Mouse (Mus musculus): ENCODE measurements around the gene Uchl4. TPM values are rescaled to one million over a fixed set of nuclear protein-coding genes. Genes with fewer than 3 reads are reported as not detected.

Gene Uchl4
- polyA plus RNA-seq, 1 experiment from 2014 or later, result 2.8 TPM

DNA sequence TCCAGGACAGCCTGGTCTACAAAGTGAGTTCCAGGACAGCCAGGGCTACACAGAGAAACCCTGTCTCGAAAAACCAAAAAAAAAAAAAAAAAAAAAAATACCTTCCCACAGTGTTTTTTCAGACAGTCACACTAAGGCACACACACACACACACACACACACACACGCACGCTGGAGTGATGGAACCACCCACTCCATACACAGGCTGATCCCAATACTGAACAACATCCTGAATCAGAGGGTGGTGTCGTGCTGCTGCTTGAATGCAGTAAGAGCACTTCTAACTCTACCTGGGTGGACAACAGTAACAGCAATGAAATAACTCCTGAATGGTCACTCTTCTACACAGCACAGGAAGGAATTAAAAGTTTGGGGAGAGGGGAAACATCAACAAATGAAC is 13.5 kb upstream of the Uchl4 start:
- WGBS, result 80% methylated on average over 4 of the region's 4 CpGs
- no peak for ATAC-seq (ENCODE audit: insufficient read depth, low FRiP score)
- H3K27ac ChIP-seq (ENCODE audit: low read length), result no peak overlapping the region

DNA sequence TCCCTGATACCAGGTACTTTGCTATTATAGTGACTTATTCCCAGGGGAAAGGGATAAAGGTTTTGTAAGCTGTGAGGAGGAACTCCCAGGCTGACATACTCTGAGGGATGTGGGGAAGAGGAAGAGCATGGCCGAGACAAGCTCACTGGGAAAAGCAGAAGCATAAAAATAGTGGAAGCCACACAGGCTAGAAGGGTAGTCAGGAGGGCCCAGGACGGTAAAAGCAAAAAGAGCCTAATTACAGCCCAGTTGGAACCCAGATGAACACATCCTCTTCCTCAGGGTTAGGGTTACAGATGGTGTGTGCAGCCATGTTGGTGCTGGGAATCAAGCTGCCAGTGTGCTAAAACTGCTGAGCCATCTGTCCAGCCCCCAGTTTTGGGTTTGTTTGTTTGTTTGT is 12.9 kb upstream of the Uchl4 start:
- Histone ChIP-seq H3K4me2 (ENCODE audit: low read depth, low read length) (no peak overlapping the region), H3K4me3 (replicated peaks; ENCODE audit: low read length) (no peak overlapping the region), H3K36me3 (ENCODE audit: control insufficient read depth, insufficient read depth, low read length) (no peaks in the 10 kb centered on the region), H3K4me1 (ENCODE audit: control insufficient read depth, insufficient read depth, low read length) (peaks cover 6% of the 10 kb centered on the region; the same call in 1 of the 2 replicates), H3K9ac (ENCODE audit: low read length) (no peak overlapping the region), H3K27ac (ENCODE audit: low read length) (no peak overlapping the region), H3K9me3 (replicated peaks; ENCODE audit: control insufficient read depth, low read length) (no peaks in the 10 kb centered on the region), H3K27me3 (ENCODE audit: control insufficient read depth, insufficient read depth, low read length) (no peaks in the 10 kb centered on the region)
- no peak for ATAC-seq (ENCODE audit: insufficient read depth, low FRiP score)
- 71% methylated on average over 2 of the region's 2 CpGs for WGBS

More for the DNA sequence above, 13.5 kb upstream of the Uchl4 start:
- Histone ChIP-seq H3K4me1 (ENCODE audit: control insufficient read depth, insufficient read depth, low read length) (peaks cover 4% of the 10 kb centered on the region; the same call in 1 of the 2 replicates), H3K4me2 (ENCODE audit: low read depth, low read length) (no peak overlapping the region), H3K9me3 (replicated peaks; ENCODE audit: control insufficient read depth, low read length) (no peaks in the 10 kb centered on the region), H3K9ac (ENCODE audit: low read length) (no peak overlapping the region), H3K4me3 (replicated peaks; ENCODE audit: low read length) (no peak overlapping the region), H3K36me3 (ENCODE audit: control insufficient read depth, insufficient read depth, low read length) (no peaks in the 10 kb centered on the region), H3K27me3 (ENCODE audit: control insufficient read depth, insufficient read depth, low read length) (no peaks in the 10 kb centered on the region)

DNA sequence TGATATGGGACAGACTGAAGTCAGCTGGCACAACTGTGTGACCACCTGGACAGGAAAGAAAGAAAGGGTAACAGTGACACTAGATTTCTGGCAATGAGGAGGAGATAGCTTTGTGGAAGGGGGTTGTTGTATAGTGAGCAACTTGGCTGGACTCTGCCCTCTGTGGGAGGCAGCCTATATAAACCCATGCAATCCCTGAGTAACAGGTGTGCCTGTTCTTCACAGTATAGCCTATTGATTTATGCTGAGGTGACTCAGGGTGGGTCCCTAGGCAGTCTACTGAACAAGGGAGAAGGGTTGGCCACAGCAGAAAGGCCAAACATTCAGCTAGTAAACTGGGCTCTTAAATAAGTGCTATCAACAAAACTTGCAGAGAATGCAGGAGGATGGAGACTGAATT is 9.2 kb upstream of the Uchl4 start:
- peaks cover 16% of the 10 kb centered on the region for H3K4me1 ChIP-seq (ENCODE audit: control insufficient read depth, insufficient read depth, low read length)
- H3K4me3 ChIP-seq (replicated peaks; ENCODE audit: low read length), result no peak overlapping the region
- no peak overlapping the region for H3K27ac ChIP-seq (ENCODE audit: low read length)
- H3K36me3 ChIP-seq (ENCODE audit: control insufficient read depth, insufficient read depth, low read length), result no peaks in the 10 kb centered on the region
- H3K9me3 ChIP-seq (replicated peaks; ENCODE audit: control insufficient read depth, low read length), result no peaks in the 10 kb centered on the region
- no peaks in the 10 kb centered on the region for H3K27me3 ChIP-seq (ENCODE audit: control insufficient read depth, insufficient read depth, low read length)
- peak; percentile 87 for ATAC-seq (ENCODE audit: insufficient read depth, low FRiP score)
- H3K4me2 ChIP-seq (ENCODE audit: low read depth, low read length), result no peak overlapping the region
- no peak overlapping the region for H3K9ac ChIP-seq (ENCODE audit: low read length)

DNA sequence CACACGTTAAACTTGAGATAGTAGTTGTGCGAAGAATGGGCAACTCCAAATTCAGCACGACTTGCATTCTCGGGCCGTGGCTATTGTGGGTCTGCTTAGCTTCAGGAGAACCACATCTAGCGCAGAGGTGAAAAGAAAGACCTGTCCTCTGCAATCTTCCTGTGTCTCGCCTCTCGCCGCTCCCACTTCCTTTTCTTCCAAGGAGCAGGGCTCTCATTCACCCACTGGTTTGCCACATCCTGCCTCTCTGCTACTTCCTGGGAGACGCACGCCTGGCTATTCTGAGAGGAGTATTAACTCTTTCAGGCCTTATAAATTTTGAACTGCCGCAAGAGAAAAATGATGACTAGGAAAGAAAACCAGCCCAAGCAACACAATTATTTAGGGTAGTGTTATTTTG is 7.3 kb upstream of the Uchl4 start:
- Histone ChIP-seq H3K9me3 (replicated peaks; ENCODE audit: control insufficient read depth, low read length) (no peaks in the 10 kb centered on the region), H3K4me2 (ENCODE audit: low read depth, low read length) (no peak overlapping the region), H3K4me1 (ENCODE audit: control insufficient read depth, insufficient read depth, low read length) (peaks cover 33% of the 10 kb centered on the region), H3K27ac (ENCODE audit: low read length) (no peak overlapping the region), H3K36me3 (ENCODE audit: control insufficient read depth, insufficient read depth, low read length) (no peaks in the 10 kb centered on the region), H3K9ac (ENCODE audit: low read length) (no peak overlapping the region), H3K27me3 (ENCODE audit: control insufficient read depth, insufficient read depth, low read length) (no peaks in the 10 kb centered on the region), H3K4me3 (replicated peaks; ENCODE audit: low read length) (no peak overlapping the region)
- ATAC-seq (ENCODE audit: insufficient read depth, low FRiP score), result no peak
- WGBS, result 63% methylated on average over 12 of the region's 12 CpGs

DNA sequence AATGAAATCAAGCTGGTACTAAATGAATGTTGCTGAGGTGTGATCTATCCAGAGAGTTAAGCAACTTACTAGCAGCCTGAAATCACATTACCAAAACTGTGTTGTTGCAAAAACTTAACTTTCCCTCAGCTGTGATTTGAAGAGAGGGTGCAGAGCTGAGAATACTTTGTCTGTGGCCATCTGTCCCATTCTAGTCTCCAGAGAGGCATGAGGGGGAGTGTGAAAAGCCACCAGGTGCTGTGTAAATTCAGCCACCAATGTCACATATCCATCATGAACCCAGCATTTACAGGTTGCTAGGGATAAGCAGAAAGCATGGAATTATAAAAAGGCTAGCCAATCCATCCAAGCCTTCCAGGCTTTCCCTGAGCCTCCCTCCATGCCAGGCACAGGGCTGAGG is 6.0 kb upstream of the Uchl4 start:
- Histone ChIP-seq H3K9me3 (replicated peaks; ENCODE audit: control insufficient read depth, low read length) (no peaks in the 10 kb centered on the region), H3K4me3 (replicated peaks; ENCODE audit: low read length) (no peak overlapping the region), H3K9ac (ENCODE audit: low read length) (no peak overlapping the region), H3K36me3 (ENCODE audit: control insufficient read depth, insufficient read depth, low read length) (no peaks in the 10 kb centered on the region), H3K27ac (ENCODE audit: low read length) (no peak overlapping the region), H3K4me2 (ENCODE audit: low read depth, low read length) (no peak overlapping the region), H3K27me3 (ENCODE audit: control insufficient read depth, insufficient read depth, low read length) (no peaks in the 10 kb centered on the region), H3K4me1 (ENCODE audit: control insufficient read depth, insufficient read depth, low read length) (peaks cover 42% of the 10 kb centered on the region)
- ATAC-seq (ENCODE audit: insufficient read depth, low FRiP score), result no peak

DNA sequence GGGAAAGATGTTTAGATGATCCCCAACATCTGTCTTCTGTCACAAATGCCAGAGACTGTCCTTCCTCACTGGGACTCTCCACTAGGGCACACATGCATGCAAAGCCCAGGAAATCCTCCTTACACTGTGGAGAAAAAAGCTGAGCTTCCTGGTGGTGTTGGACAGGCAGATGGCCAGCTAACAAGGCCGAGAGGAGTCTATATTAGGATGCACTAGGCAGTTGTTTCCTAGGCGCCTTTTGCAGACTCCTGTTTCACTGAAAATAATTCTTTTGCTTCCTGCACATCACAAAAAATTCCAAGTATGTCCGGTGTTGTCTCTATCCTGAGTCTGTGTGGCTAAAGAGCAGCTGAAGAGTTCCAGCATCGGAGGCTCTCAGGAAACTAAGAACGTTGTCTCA is 3.8 kb upstream of the Uchl4 start:
- Histone ChIP-seq H3K4me3 (replicated peaks; ENCODE audit: low read length) (no peak overlapping the region), H3K27me3 (ENCODE audit: control insufficient read depth, insufficient read depth, low read length) (no peaks in the 10 kb centered on the region), H3K4me2 (ENCODE audit: low read depth, low read length) (no peak overlapping the region), H3K9me3 (replicated peaks; ENCODE audit: control insufficient read depth, low read length) (no peaks in the 10 kb centered on the region), H3K4me1 (ENCODE audit: control insufficient read depth, insufficient read depth, low read length) (peaks cover 51% of the 10 kb centered on the region), H3K27ac (ENCODE audit: low read length) (peak overlapping the region; percentile 65), H3K9ac (ENCODE audit: low read length) (no peak overlapping the region), H3K36me3 (ENCODE audit: control insufficient read depth, insufficient read depth, low read length) (0 out of 2 replicates have a peak, but pooled peaks cover 3% of the 10 kb centered on the region)
- 33% methylated on average over 5 of the region's 5 CpGs for WGBS
- peak; percentile 26; the same call in 1 of the 2 replicates for ATAC-seq (ENCODE audit: insufficient read depth, low FRiP score)

DNA sequence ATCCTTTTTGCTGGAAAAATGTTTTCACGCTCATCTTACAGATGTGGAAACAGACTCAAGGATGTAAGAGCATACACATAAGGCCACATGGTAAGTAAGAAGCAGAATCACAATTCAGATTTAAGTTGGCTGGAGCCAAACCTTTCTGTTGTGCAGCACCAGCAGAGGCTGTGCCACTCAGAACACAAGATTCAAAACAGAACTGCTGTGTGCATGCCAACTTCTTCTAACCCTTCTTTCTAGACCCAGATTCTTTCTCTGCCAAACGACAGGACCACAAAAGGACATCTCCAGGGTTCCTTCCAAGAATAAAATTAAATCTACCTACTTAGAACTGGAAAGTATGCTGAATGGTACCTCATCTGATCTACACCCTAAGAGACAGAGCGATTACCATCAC is 3.3 kb upstream of the Uchl4 start:
- H3K27ac ChIP-seq (ENCODE audit: low read length), result peak overlapping the region; percentile 65
- no peak for ATAC-seq (ENCODE audit: insufficient read depth, low FRiP score)

DNA sequence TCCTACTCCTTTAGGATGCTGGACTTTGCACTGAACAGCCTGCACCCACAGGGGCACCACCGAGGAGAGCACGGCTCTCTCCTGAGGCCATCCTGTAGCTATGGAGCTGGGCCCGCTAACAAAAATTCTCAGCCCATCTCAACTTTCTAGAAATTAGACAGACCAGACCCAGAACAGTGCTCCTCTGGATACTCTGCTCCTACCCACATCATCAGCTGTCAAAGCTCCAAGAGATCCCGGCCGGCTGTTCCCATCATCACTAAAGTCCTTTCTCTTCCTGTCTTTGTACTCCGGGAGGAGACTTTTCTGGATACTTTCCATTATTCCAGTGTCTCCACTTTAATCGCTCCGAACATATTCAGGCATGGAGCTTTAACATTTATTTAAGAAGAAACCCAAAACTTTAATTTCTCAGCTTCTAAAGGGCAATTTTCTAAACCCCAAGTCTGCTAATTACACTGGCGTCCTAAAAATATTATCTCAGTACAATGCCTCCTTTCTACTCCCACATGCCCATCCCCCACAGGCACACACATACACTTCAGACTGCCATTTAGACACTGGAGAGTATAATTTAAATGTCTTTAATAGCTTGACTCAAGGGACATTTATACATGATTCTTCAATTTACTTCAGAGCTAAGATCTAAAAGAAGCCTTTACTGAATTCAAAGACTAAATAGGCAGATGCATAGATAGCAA is 2.6 kb upstream of the Uchl4 start:
- Histone ChIP-seq H3K9me3 (replicated peaks; ENCODE audit: control insufficient read depth, low read length) (no peaks in the 10 kb centered on the region), H3K27ac (ENCODE audit: low read length) (peak overlapping the region; percentile 65), H3K36me3 (ENCODE audit: control insufficient read depth, insufficient read depth, low read length) (0 out of 2 replicates have a peak, but pooled peaks cover 3% of the 10 kb centered on the region), H3K9ac (ENCODE audit: low read length) (peak overlapping the region; percentile 25; the same call in 1 of the 2 replicates), H3K4me2 (ENCODE audit: low read depth, low read length) (peak overlapping the region; percentile 16; the same call in 1 of the 2 replicates), H3K4me3 (replicated peaks; ENCODE audit: low read length) (no peak overlapping the region), H3K4me1 (ENCODE audit: control insufficient read depth, insufficient read depth, low read length) (peaks cover 48% of the 10 kb centered on the region), H3K27me3 (ENCODE audit: control insufficient read depth, insufficient read depth, low read length) (no peaks in the 10 kb centered on the region)
- ATAC-seq (ENCODE audit: insufficient read depth, low FRiP score), result peak; percentile 57; the same call in 1 of the 2 replicates
- 38% methylated on average over 9 of the region's 9 CpGs for WGBS

More for the DNA sequence above, 3.3 kb upstream of the Uchl4 start:
- Histone ChIP-seq H3K4me3 (replicated peaks; ENCODE audit: low read length) (no peak overlapping the region), H3K4me2 (ENCODE audit: low read depth, low read length) (no peak overlapping the region), H3K9me3 (replicated peaks; ENCODE audit: control insufficient read depth, low read length) (no peaks in the 10 kb centered on the region), H3K9ac (ENCODE audit: low read length) (no peak overlapping the region), H3K36me3 (ENCODE audit: control insufficient read depth, insufficient read depth, low read length) (0 out of 2 replicates have a peak, but pooled peaks cover 3% of the 10 kb centered on the region), H3K4me1 (ENCODE audit: control insufficient read depth, insufficient read depth, low read length) (peaks cover 48% of the 10 kb centered on the region), H3K27me3 (ENCODE audit: control insufficient read depth, insufficient read depth, low read length) (no peaks in the 10 kb centered on the region)
- 57% methylated on average over 3 of the region's 3 CpGs for WGBS

DNA sequence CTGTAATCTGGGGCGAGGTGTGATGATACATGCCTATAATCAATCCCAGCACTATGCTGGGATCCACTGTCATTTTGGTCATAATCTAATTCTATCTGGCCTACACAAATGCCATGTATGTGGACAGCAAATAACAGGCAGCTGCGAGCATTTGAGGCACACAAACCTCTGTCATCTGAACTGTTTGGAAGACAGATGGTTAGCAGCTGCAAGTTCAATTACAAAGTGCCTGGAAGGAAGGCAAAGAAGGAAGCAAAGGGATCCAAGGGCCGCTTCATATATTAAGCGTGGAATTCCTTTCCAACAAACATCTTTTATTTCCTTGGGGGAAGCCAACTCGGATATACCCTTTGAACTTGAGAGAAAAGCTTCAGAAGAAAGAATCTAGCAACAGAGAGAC is 1.3 kb upstream of the Uchl4 start:
- peak overlapping the region; percentile 74 for H3K27ac ChIP-seq (ENCODE audit: low read length)
- H3K4me3 ChIP-seq (replicated peaks; ENCODE audit: low read length), result no peak overlapping the region
- no peaks in the 10 kb centered on the region for H3K9me3 ChIP-seq (replicated peaks; ENCODE audit: control insufficient read depth, low read length)
- peak; percentile 56; the same call in 1 of the 2 replicates for ATAC-seq (ENCODE audit: insufficient read depth, low FRiP score)
- H3K9ac ChIP-seq (ENCODE audit: low read length), result no peak overlapping the region; the same call in 1 of the 2 replicates
- H3K4me1 ChIP-seq (ENCODE audit: control insufficient read depth, insufficient read depth, low read length), result peaks cover 43% of the 10 kb centered on the region
- H3K27me3 ChIP-seq (ENCODE audit: control insufficient read depth, insufficient read depth, low read length), result no peaks in the 10 kb centered on the region
- 36% methylated on average over 5 of the region's 5 CpGs for WGBS
- 0 out of 2 replicates have a peak, but pooled peaks cover 3% of the 10 kb centered on the region for H3K36me3 ChIP-seq (ENCODE audit: control insufficient read depth, insufficient read depth, low read length)
- no peak overlapping the region for H3K4me2 ChIP-seq (ENCODE audit: low read depth, low read length)

Data from stomach, embryonic 16.5 days (tissue).